Mouse (Mus musculus): Measurements from ENCODE around the gene Dlg2.

GRCm38 (mm10) chr7:92189149-92189548 is 1712.7 kb downstream of the Dlg2 start:
- no peak for TF ChIP-seq CTCF (conservative IDR thresholded peaks at IDR 0.05; ENCODE audit: low read length)
- no peak for TF ChIP-seq POU5F1 (IDR thresholded peaks at IDR 0.05; ENCODE audit: borderline replicate concordance, low read length)
- no peak for TF ChIP-seq NANOG (IDR thresholded peaks at IDR 0.05; ENCODE audit: borderline replicate concordance, low read length)
